Mouse (Mus musculus) hindbrain, embryonic 12.5 days (tissue): ENCODE results near the gene Irf1. TPM values are rescaled to one million over a fixed set of nuclear protein-coding genes. Genes with fewer than 3 reads are reported as not detected.

Experiments
- ATAC-seq: fragments of 200-750 bp; cut with Nextera tagmentation; 2 replicates; pipeline ENCODE4 v1.8.0; 2017; ENCODE audit warnings: moderate TSS enrichment; ENCODE audit not compliant: low FRiP score
- H3K27ac ChIP-seq: fragments of 300-500 bp; sonication (generic); 2 replicates; pipeline ENCODE4 v1.5.1; 2016; ENCODE audit warnings: mild to moderate bottlenecking
- H3K27me3 ChIP-seq: fragments of 300-500 bp; sonication (generic); 2 replicates; pipeline ENCODE4 v1.6.1; 2016; ENCODE audit warnings: mild to moderate bottlenecking
- H3K36me3 ChIP-seq: fragments of 300-500 bp; sonication (generic); 2 replicates; pipeline ENCODE4 v1.6.1; 2016; ENCODE audit warnings: mild to moderate bottlenecking
- H3K4me1 ChIP-seq: fragments of 300-500 bp; sonication (generic); 2 replicates; pipeline ENCODE4 v1.6.1; 2016
- H3K4me2 ChIP-seq: fragments of 300-500 bp; sonication (generic); replicated peaks from 2 replicates; pipeline ENCODE4 v1.6.1; 2016; ENCODE audit warnings: mild to moderate bottlenecking
- H3K4me3 ChIP-seq: fragments of 300-500 bp; sonication (generic); 2 replicates; pipeline ENCODE4 v1.5.1; 2016; ENCODE audit warnings: mild to moderate bottlenecking
- H3K9ac ChIP-seq: fragments of 300-500 bp; sonication (generic); 2 replicates; pipeline ENCODE4 v1.6.1; 2016; ENCODE audit warnings: mild to moderate bottlenecking, moderate library complexity
- H3K9me3 ChIP-seq: fragments of 300-500 bp; sonication (generic); replicated peaks from 2 replicates; pipeline ENCODE4 v1.6.1; 2016; ENCODE audit warnings: mild to moderate bottlenecking
- WGBS: fragments of 180-500 bp; shearing (Covaris S2); methylation state at CpG from one replicate; pipeline ENCODE4 v1.1.7; 2016; 5-methylcytosine and 5-hydroxymethylcytosine counted together
- polyA plus RNA-seq: library from polyadenylated mRNA; unstranded; fragments of >200 nt; fragmentation: Nextera tagmentation; extraction: Ambion mirVana; gene quantifications from 2 replicates; pipeline ENCODE4 v1.2.1, GENCODE M21; 2016

The Irf1 gene
- polyA plus RNA-seq, 1 experiment from 2014 or later: 4.1 TPM

GRCm38 (mm10) chr11:53804569-53805344, 34.9 kb downstream of the Irf1 start:
- H3K27me3 ChIP-seq: no peaks in the 10 kb centered on the region
- no peak overlapping the region for H3K4me3 ChIP-seq
- no peaks in the 10 kb centered on the region for H3K4me1 ChIP-seq
- no peak overlapping the region for H3K4me2 ChIP-seq
- no peaks in the 10 kb centered on the region for H3K36me3 ChIP-seq
- H3K9ac ChIP-seq: no peak overlapping the region
- 84% methylated on average over 14 of the region's 14 CpGs for WGBS
- H3K9me3 ChIP-seq: no peaks in the 10 kb centered on the region
- no peak for ATAC-seq
- H3K27ac ChIP-seq: no peak overlapping the region

GRCm38 (mm10) chr11:53805786-53806185, 36.0 kb downstream of the Irf1 start:
- no peak overlapping the region for H3K4me3 ChIP-seq
- no peaks in the 10 kb centered on the region for H3K4me1 ChIP-seq
- WGBS: 71% methylated on average over 9 of the region's 9 CpGs
- no peak for ATAC-seq
- H3K27ac ChIP-seq: no peak overlapping the region
- H3K27me3 ChIP-seq: no peaks in the 10 kb centered on the region
- H3K36me3 ChIP-seq: no peaks in the 10 kb centered on the region
- H3K9me3 ChIP-seq: no peaks in the 10 kb centered on the region
- no peak overlapping the region for H3K9ac ChIP-seq
- H3K4me2 ChIP-seq: no peak overlapping the region

DNA sequence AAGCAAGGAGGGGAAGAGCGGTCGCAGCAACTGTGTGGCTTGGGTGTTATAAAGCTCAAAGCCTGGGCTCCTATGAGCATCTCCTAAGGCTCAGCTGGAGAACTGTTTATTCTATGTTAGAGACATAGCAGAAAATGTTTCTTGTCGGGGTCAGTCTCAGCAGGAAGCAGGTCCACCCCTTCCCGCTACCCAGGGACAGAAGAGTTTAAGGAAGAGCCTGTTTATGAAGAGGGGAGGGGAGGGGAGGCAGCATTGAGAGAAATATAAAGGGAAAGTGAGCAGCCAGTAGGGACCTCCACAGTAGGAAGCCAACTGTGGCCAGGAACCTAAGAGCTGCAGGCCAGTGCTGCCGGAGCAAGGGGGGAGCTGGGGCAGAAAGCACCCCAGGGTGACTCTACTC, 39.5 kb downstream of the Irf1 start:
- no peaks in the 10 kb centered on the region for H3K9me3 ChIP-seq
- H3K9ac ChIP-seq: no peak overlapping the region
- H3K27ac ChIP-seq: no peak overlapping the region
- ATAC-seq: no peak
- no peak overlapping the region for H3K4me2 ChIP-seq
- no peaks in the 10 kb centered on the region for H3K4me1 ChIP-seq
- no peaks in the 10 kb centered on the region for H3K36me3 ChIP-seq
- 44% methylated on average over 5 of the region's 5 CpGs for WGBS
- H3K4me3 ChIP-seq: no peak overlapping the region
- H3K27me3 ChIP-seq: no peaks in the 10 kb centered on the region

DNA sequence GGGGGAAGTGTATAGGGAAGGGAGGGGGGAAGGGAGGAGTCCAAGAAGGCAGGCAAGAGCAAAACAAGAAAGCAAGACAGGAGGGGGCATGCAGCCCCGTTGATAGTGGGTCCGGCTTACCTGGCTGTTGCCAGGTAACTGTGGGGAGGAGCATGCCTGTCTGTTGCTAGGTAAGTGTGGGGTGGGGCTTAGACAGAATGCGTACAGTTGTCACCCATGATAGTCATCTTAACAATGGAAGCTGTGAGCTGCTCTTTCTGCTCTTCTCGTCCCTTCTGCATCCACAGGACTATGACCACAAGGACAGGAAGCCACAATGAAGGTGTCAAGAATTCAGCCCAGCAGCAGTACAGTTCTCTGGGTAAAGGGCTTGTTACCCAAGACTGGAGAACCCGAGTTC, 40.3 kb downstream of the Irf1 start:
- no peaks in the 10 kb centered on the region for H3K4me1 ChIP-seq
- no peaks in the 10 kb centered on the region for H3K9me3 ChIP-seq
- H3K36me3 ChIP-seq: no peaks in the 10 kb centered on the region
- no peak for ATAC-seq
- H3K4me2 ChIP-seq: no peak overlapping the region
- H3K9ac ChIP-seq: no peak overlapping the region
- WGBS: 54% methylated on average over 5 of the region's 5 CpGs
- H3K4me3 ChIP-seq: no peak overlapping the region
- no peak overlapping the region for H3K27ac ChIP-seq
- H3K27me3 ChIP-seq: no peaks in the 10 kb centered on the region

- Histone ChIP-seq H3K27me3 (no peaks in the 10 kb centered on the region), H3K9ac (no peak overlapping the region), H3K4me3 (no peak overlapping the region), H3K9me3 (no peaks in the 10 kb centered on the region), H3K27ac (no peak overlapping the region), H3K36me3 (no peaks in the 10 kb centered on the region), H3K4me1 (no peaks in the 10 kb centered on the region), H3K4me2 (no peak overlapping the region)
- ATAC-seq: no peak
- 73% methylated on average over 2 of the region's 2 CpGs for WGBS
Observed at GRCm38 (mm10) chr11:53810749-53811148, 40.9 kb downstream of the Irf1 start.

- H3K4me3 ChIP-seq: no peak overlapping the region
- WGBS: 86% methylated on average over 3 of the region's 3 CpGs
- H3K9me3 ChIP-seq: no peaks in the 10 kb centered on the region
- no peak overlapping the region for H3K27ac ChIP-seq
- H3K4me1 ChIP-seq: no peaks in the 10 kb centered on the region
- no peak overlapping the region for H3K4me2 ChIP-seq
- no peaks in the 10 kb centered on the region for H3K27me3 ChIP-seq
- ATAC-seq: no peak
- no peaks in the 10 kb centered on the region for H3K36me3 ChIP-seq
- no peak overlapping the region for H3K9ac ChIP-seq
Observed at GRCm38 (mm10) chr11:53811312-53811711, 41.5 kb downstream of the Irf1 start.

DNA sequence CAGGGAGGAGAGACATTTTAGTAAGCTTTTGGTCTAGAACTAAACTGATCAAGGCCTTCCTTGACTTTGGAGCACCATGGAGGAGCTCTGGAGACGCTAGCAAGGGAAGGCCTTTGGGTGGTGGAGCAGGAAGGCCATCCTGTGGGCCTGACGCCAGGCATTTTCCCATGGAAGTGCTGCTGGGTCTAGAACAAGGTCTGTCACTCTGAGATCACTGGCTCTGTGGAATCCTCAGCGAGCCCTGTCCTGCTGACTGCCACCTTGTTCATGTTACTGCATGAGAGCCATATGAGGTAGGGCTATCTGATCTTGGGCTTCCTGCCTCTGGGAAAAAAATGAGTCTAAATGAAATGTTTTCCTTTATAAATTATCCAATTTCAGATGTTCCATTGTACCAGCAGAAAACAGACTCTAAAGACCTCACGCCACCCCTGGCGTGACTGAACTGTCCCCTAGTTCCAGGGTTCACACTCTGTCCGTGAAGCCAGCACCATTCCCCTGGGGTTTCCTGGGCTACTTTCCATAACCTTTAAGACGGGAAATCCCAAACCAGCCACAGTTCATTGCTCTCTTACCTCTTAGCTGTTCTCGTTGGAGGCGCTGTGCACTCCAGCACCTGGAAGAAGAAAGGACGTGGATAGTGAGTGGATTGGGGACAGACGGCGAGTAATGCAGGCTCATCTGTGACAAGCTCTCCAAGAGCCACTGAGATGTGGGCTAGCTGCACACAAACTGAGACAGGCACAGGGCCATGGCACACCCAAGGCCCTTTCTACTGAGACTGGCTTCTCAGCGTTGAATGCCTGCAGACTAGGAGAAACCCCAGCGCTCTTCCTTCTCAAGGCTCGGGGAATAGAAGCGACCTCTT, 43.4 kb downstream of the Irf1 start:
- WGBS: 85% methylated on average over 16 of the region's 16 CpGs
- Histone ChIP-seq H3K27me3 (no peaks in the 10 kb centered on the region), H3K27ac (no peak overlapping the region), H3K36me3 (no peaks in the 10 kb centered on the region), H3K9me3 (no peaks in the 10 kb centered on the region), H3K4me2 (no peak overlapping the region), H3K4me1 (no peaks in the 10 kb centered on the region), H3K4me3 (no peak overlapping the region), H3K9ac (no peak overlapping the region)
- ATAC-seq: no peak

DNA sequence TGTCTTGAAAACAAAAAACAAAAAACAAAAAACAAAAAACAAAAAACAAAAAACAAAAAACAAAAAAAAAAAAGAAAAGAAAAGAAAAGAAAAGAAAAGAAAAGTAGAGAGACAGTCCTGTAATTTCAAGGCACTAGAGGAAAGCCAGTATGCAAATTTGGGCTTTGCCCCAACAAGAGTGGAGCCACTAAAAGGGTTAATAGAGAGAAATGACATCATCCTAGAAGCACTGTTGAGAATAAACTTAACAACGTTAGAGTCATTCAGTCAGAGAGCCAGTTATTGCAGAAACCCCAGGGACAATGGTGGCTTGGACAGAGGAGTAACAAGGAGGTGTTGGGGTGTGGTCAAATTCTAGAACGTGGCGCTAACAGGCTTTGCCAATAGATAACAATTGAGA, 45.0 kb downstream of the Irf1 start:
- no peak overlapping the region for H3K4me2 ChIP-seq
- WGBS: 65% methylated on average over 3 of the region's 3 CpGs
- H3K4me1 ChIP-seq: no peaks in the 10 kb centered on the region
- no peaks in the 10 kb centered on the region for H3K36me3 ChIP-seq
- H3K9me3 ChIP-seq: no peaks in the 10 kb centered on the region
- H3K27me3 ChIP-seq: no peaks in the 10 kb centered on the region
- no peak overlapping the region for H3K4me3 ChIP-seq
- no peak overlapping the region for H3K27ac ChIP-seq
- H3K9ac ChIP-seq: no peak overlapping the region
- ATAC-seq: no peak

GRCm38 (mm10) chr11:53816841-53817375, 47.1 kb downstream of the Irf1 start:
- WGBS: 92% methylated on average over 5 of the region's 5 CpGs
- H3K9me3 ChIP-seq: no peaks in the 10 kb centered on the region
- no peak overlapping the region for H3K4me2 ChIP-seq
- no peak overlapping the region for H3K4me3 ChIP-seq
- H3K27ac ChIP-seq: no peak overlapping the region
- no peak overlapping the region for H3K9ac ChIP-seq
- H3K4me1 ChIP-seq: no peaks in the 10 kb centered on the region
- H3K36me3 ChIP-seq: no peaks in the 10 kb centered on the region
- ATAC-seq: no peak
- no peaks in the 10 kb centered on the region for H3K27me3 ChIP-seq

GRCm38 (mm10) chr11:53818794-53819193, 49.0 kb downstream of the Irf1 start:
- no peak overlapping the region for H3K4me2 ChIP-seq
- no peak overlapping the region for H3K4me3 ChIP-seq
- H3K36me3 ChIP-seq: no peaks in the 10 kb centered on the region
- no peaks in the 10 kb centered on the region for H3K27me3 ChIP-seq
- H3K4me1 ChIP-seq: no peaks in the 10 kb centered on the region
- ATAC-seq: no peak
- 60% methylated on average over 6 of the region's 6 CpGs for WGBS
- no peaks in the 10 kb centered on the region for H3K9me3 ChIP-seq
- H3K9ac ChIP-seq: no peak overlapping the region
- H3K27ac ChIP-seq: no peak overlapping the region

- Histone ChIP-seq H3K36me3 (no peaks in the 10 kb centered on the region), H3K4me3 (no peak overlapping the region), H3K4me2 (no peak overlapping the region), H3K27ac (no peak overlapping the region), H3K9me3 (no peaks in the 10 kb centered on the region), H3K27me3 (no peaks in the 10 kb centered on the region), H3K9ac (no peak overlapping the region), H3K4me1 (no peaks in the 10 kb centered on the region)
- 90% methylated on average over 6 of the region's 6 CpGs for WGBS
- no peak for ATAC-seq
Observed at GRCm38 (mm10) chr11:53819511-53819910, 49.7 kb downstream of the Irf1 start.

DNA sequence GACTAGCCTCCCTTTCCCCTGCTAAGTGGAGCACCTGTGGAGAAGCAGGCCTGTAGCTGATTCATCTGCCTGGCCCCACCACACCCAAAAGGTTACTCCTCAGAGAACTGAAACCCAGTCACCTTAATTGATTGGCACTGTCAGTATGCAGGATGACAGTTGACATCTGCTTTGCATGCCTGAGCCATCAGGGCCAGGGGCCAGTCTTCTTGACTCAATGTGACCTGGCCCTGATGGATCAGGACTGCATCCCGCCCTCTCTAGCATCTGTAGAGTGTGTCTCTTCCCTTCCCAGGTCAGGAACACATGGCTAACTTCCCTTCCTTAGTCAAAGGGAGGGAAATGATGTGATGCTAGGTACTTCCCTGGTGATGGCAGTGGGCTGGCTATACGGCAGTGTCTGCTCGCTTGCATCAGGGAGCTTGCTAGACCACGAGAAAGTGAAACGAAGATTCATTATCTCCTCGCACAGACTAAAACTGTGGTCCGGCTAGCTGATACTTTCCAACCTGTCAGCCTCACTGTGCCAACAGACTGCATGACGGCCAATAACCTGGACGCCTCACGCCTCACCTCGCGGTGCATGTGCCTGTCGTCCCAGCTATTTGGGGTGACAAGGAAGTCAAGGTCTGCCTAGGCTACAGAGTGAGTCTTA, 50.8 kb downstream of the Irf1 start:
- no peak overlapping the region for H3K9ac ChIP-seq
- no peaks in the 10 kb centered on the region for H3K27me3 ChIP-seq
- no peaks in the 10 kb centered on the region for H3K4me1 ChIP-seq
- H3K9me3 ChIP-seq: no peaks in the 10 kb centered on the region
- no peak for ATAC-seq
- no peak overlapping the region for H3K4me3 ChIP-seq
- H3K4me2 ChIP-seq: no peak overlapping the region
- H3K36me3 ChIP-seq: no peaks in the 10 kb centered on the region
- H3K27ac ChIP-seq: no peak overlapping the region
- WGBS: 90% methylated on average over 13 of the region's 13 CpGs
